Mouse (Mus musculus): Measurements from ENCODE around the gene Tcp11l2.
A peak's percentile ranks its signal among the peaks of the same experiment; 100 is the strongest.

DNA sequence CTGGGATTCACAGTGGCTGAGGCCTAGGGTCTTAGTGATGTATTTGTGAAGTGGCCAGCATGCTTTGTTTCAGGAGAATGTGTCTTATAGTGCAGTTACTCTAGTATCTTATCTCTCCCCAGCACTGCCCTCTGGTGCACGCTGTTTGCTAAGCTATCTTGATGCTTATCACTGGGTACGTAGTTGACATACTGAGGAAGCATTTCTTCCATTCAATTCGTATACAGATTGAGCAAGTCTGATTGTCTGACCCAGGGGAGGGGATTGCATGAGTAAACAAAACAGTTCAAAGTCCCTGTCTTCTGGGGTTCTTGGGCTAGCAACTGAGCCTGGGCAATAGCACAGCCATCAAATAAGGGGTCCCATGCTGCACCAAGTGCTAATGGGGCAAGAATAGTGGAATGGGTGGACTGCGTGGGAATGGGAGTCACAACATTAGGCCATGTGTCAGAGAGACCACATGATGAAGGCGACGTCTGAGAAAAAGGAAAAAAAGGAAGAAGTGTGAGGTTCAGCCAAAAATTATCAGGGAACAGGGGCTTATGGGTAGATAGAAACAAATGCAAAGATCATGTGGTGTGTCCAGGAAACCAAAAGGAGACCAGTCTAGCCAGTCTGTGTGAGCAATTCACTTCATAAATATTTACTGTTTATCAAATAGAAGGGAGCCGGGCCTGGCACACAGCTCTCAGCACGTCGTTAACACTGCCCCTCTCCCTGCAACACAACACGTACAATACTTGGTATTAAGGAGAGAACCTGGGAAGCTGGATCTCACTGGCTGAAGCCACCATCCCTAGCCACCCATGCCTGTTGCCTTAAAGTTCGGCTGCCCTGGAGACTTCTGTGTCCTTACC, 33.4 kb upstream of the Tcp11l2 start:
- TF ChIP-seq CTCF (IDR thresholded peaks at IDR 0.05; ENCODE audit: low read depth) (peak; percentile 59), EP300 (optimal IDR thresholded peaks at IDR 0.05) (no peak)

Data from stomach, postnatal 0 days (tissue).